ENCODE assay signal across 10 mouse cellular contexts in the genomic region with DNA sequence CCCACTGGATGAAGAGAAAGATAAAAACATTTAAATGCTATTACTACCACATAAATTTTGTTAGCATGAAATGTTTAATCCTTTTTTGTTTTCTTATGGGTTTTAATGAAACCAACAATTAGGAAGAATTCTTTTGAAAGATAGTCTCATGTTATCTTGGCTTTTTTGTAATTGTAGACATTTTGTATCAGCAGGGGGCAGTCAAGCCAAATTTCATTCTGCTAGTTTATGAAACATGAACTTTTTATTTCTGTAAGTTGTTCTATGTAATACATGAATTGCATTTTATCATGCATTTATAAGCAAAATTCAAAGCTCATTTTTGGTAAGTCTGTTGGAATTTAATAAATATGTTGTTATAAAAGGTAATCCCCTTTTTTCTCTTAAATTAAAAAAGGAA. TPM values are rescaled to one million over a fixed set of nuclear protein-coding genes. Genes with fewer than 3 reads are reported as not detected.
DNase-seq lines count a peak whose midpoint lies in the region; ATAC-seq lines count a peak whose summit lies in the region.
"Had no signal": no experiment of that assay in that cellular context is flagged by ENCODE, and none has a peak within 500 bp of the region (broad histone marks: within the 10 kb centered on the region; RNA-seq: fewer than 3 reads in every experiment).

No protein-coding gene starts in this region.

- H3K4me2 ChIP-seq in kidney, embryonic 16.5 days (replicated peaks; ENCODE audit: low read depth, low read length) = no peak overlapping the region
- H3K4me2 ChIP-seq: embryonic facial prominence, embryonic 12.5 days had no signal

- no peak overlapping the region for H3K4me3 ChIP-seq in kidney, embryonic 16.5 days (ENCODE audit: low read length)
- H3K4me3 ChIP-seq: embryonic facial prominence, embryonic 12.5 days; myocyte had no signal

- DNase-seq in adrenal gland, adult 2 months = peak; percentile 10
- no peak for DNase-seq in adrenal gland, adult 8-10 months
- peak; percentile 6 for DNase-seq in kidney, adult 18-20 months
- peak; percentile 51 for DNase-seq in 416B (ENCODE audit: low read depth)
- peak; percentile 63 for DNase-seq in kidney, postnatal 10 days
- DNase-seq in urinary bladder, adult 2 months (ENCODE audit: low spot score) = no peak

- no peaks in the 10 kb centered on the region for H3K9me3 ChIP-seq in kidney, embryonic 16.5 days (ENCODE audit: low read length)
- H3K9me3 ChIP-seq: embryonic facial prominence, embryonic 12.5 days had no signal

- no peaks in the 10 kb centered on the region for H3K4me1 ChIP-seq in kidney, embryonic 16.5 days (ENCODE audit: insufficient read depth, low read length)
- H3K4me1 ChIP-seq: embryonic facial prominence, embryonic 12.5 days had no signal

- ATAC-seq in kidney, embryonic 16.5 days (ENCODE audit: low FRiP score, low TSS enrichment) = no peak
- ATAC-seq in megakaryocyte, adult 5-6 weeks (ENCODE audit: poor library complexity, severe bottlenecking) = no peak

- H3K27ac ChIP-seq in kidney, embryonic 16.5 days (ENCODE audit: low read length) = no peak overlapping the region
- H3K27ac ChIP-seq: embryonic facial prominence, embryonic 12.5 days had no signal

- H3K9ac ChIP-seq in kidney, embryonic 16.5 days (replicated peaks; ENCODE audit: low read length) = no peak overlapping the region
- H3K9ac ChIP-seq: embryonic facial prominence, embryonic 12.5 days had no signal

- H3K27me3 ChIP-seq in kidney, embryonic 16.5 days (ENCODE audit: insufficient read depth, low read length) = no peaks in the 10 kb centered on the region
- H3K27me3 ChIP-seq: embryonic facial prominence, embryonic 12.5 days had no signal

- H3K36me3 ChIP-seq in kidney, embryonic 16.5 days (ENCODE audit: insufficient read depth, low read length) = no peaks in the 10 kb centered on the region
- H3K36me3 ChIP-seq: embryonic facial prominence, embryonic 12.5 days had no signal

RNA-seq across cellular contexts. Expression of a gene that starts 52.5 kb away (rescaled TPM):
- total RNA-seq in adrenal gland, adult 2 months (2021) = 10 to 100 TPM; 16.2 to 18.7 TPM
- polyA plus RNA-seq in adrenal gland, adult 2 months (2012; rRNA removed) = 62.7 and 69.8 TPM in 2 replicates
- 10 to 100 TPM; 16.4 to 21.7 (median 20.4) TPM for total RNA-seq in adrenal gland, adult 8-10 months (2022)
- 7.7 and 8.4 TPM in 2 replicates for polyA plus RNA-seq in kidney, embryonic 16.5 days (2015; fragmentation: Nextera tagmentation; extraction: Ambion mirVana)
- polyA plus RNA-seq in urinary bladder, adult 2 months (2012; rRNA removed) = 12.8 and 13.4 TPM in 2 replicates
- 4.5 and 9.5 TPM in 2 replicates for total RNA-seq in megakaryocyte, adult 5-6 weeks (2015)
- 7.5 and 10.6 TPM in 2 replicates for total RNA-seq in megakaryocyte, adult 5-6 weeks (2017)

RNA-seq across cellular contexts. Expression of a gene that starts 52.8 kb away (rescaled TPM):
- 10 to 100 TPM; 29.1 to 46.0 TPM for total RNA-seq in adrenal gland, adult 2 months (2021)
- 0.67 and 1.9 TPM in 2 replicates for polyA plus RNA-seq in adrenal gland, adult 2 months (2012; rRNA removed)
- 10 to 100 TPM; 35.1 to 47.3 (median 38.7) TPM for total RNA-seq in adrenal gland, adult 8-10 months (2022)
- 41.5 and 43.4 TPM in 2 replicates for polyA plus RNA-seq in kidney, embryonic 16.5 days (2015; fragmentation: Nextera tagmentation; extraction: Ambion mirVana)
- polyA plus RNA-seq in urinary bladder, adult 2 months (2012; rRNA removed) = 6.2 and 8.1 TPM in 2 replicates
- 42.0 and 62.5 TPM in 2 replicates for total RNA-seq in megakaryocyte, adult 5-6 weeks (2015)
- total RNA-seq in megakaryocyte, adult 5-6 weeks (2017) = 88.3 and 93.8 TPM in 2 replicates

Comparison
In these comparisons a context has a peak if more than half of its experiments do, and no peak if none do; other contexts are left out.
1. DNase-seq: peak in adrenal gland, adult 2 months (single experiment), kidney, adult 18-20 months (single experiment), 416B (single experiment) and kidney, postnatal 10 days (single experiment); none in adrenal gland, adult 8-10 months (single experiment) and urinary bladder, adult 2 months (single experiment).